Mouse (Mus musculus) adrenal gland, postnatal 36 days (tissue): ENCODE results near the gene Ptprr. TPM values are rescaled to one million over a fixed set of nuclear protein-coding genes. Genes with fewer than 3 reads are reported as not detected.

Source experiments
- total RNA-seq, 2 experiments: library from RNA; stranded (reverse); gene quantifications; 2 replicates each; pipeline ENCODE4 v1.2.3; 2021

Ptprr gene
- total RNA-seq, 2 experiments from 2014 or later, result 2.9 to 3.6 TPM

Other genes with a start within 250 kb of the Ptprr start
- gene Tspan8, start 201.4 kb upstream of the Ptprr start, total RNA-seq, result 1 to 10 TPM in 1 of 2 experiments, under 1 TPM in 1; 0.89 to 1.1 TPM
- not detected for gene 4933416C03Rik, start 95.7 kb downstream of the Ptprr start, total RNA-seq